Mouse (Mus musculus): ENCODE measurements around the gene Nckap5.

The Nckap5 gene

GRCm38 (mm10) chr1:125893158-125893557 is 937.4 kb downstream of the Nckap5 start:
- no peak for DNase-seq (ENCODE audit: low spot score)

GRCm38 (mm10) chr1:125870056-125870455 is 960.5 kb downstream of the Nckap5 start:
- no peak for DNase-seq (ENCODE audit: low spot score)

Data from ovary, adult 18-20 months (tissue).